Mouse (Mus musculus) CD8-positive naive resting alpha-beta T cell, adult 57 days (primary cell): Measurements from ENCODE around the gene Kars. TPM values are rescaled to one million over a fixed set of nuclear protein-coding genes. Genes with fewer than 3 reads are reported as not detected.

ENCODE experiments used
- total RNA-seq: library from RNA; stranded (reverse); gene quantifications from one replicate; pipeline ENCODE4 v1.2.4, GENCODE M21; 2023

Kars gene
- 82.9 TPM for total RNA-seq

DNA sequence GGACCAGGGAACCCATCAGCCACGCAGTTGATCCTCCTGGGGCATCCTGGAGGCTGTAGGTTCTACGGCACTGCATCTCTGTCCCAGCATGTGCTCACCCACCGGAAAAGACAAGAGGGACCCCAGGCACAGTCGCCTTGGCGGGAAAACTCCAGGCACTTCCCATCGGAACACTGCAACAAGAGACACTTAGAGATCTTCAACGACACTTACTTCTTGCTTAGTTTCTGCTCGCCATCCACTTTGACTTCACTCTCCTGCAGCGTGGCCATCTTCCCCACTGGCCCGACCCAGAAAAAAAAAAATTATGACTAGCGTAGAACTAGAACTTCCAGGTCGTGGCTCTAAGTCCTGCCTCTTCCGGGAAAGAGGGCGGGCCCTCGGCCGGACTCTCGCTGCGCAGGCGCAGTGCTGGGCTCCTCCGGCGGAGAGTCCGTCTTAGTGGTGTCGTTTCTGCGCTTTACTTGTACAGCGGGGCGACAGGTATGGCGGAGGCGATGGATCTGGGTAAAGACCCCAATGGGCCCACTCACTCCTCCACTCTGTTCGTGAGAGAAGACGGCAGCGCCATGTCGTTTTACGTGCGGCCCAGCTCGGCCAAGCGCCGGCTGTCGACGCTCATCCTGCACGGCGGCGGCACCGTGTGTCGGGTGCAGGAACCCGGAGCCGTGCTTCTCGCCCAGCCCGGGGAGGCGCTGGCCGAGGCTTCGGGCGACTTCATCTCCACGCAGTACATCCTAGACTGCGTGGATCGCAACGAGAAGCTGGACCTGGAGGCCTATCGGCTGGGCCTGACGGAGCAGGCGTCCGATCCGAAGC, at the start of gene Kars, which contains the start of gene Terf2ip:
TSS of gene Kars (minus strand) at position 327 of the 819 bp plus-strand sequence.
TSS of gene Terf2ip (plus strand) at position 402 of the 819 bp plus-strand sequence.

DNA sequence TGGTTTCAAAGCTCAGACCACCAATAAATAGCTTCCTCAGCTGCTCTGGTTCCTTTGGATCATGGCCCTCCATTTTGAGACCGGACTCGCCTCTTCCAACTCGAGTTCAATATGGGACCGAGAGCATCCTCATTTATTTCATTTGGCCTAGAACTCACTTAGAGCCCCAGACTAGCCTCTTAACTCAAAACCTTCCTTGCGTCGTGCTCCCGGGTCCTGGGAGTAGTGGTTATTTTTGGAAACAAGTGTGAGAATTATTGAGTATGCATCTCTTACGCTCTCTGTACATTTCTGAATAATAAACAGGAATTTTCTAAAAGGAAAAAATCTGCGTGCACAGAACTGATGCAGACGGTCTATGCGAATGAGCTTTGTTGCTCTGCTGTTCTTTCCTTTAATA, 3.8 kb upstream of the Kars start, which contains the start of gene Gm6793:
TSS of gene Gm6793 (minus strand) at position 101 of the 400 bp plus-strand sequence.

GRCm38 (mm10) chr8:111992013-111992702, 19.0 kb downstream of the Kars start, which contains the start of gene Adat1:
Gene Adat1 (minus strand): TSS chr8:111992302.

Other genes starting within 250 kb of the Kars start
- gene Cfdp1, start 157.0 kb downstream of the Kars start, total RNA-seq, result 37.2 TPM
- gene Tmem170, start 134.6 kb downstream of the Kars start, total RNA-seq, result 2.5 TPM
- gene Chst5, start 100.9 kb downstream of the Kars start, total RNA-seq, result not detected
- gene Tmem231, start 77.4 kb downstream of the Kars start, total RNA-seq, result 0.98 TPM
- gene Gabarapl2, start 70.6 kb downstream of the Kars start, total RNA-seq, result 92.2 TPM
- 4.9 TPM for gene Adat1, start 19.0 kb downstream of the Kars start, total RNA-seq
- gene Terf2ip, start 75 bp upstream of the Kars start, total RNA-seq, result 12.7 TPM
- 0.46 TPM for gene Gm6793, start 3.7 kb upstream of the Kars start, total RNA-seq